26 mouse cellular contexts compared by ENCODE assay signal in the genomic region with DNA sequence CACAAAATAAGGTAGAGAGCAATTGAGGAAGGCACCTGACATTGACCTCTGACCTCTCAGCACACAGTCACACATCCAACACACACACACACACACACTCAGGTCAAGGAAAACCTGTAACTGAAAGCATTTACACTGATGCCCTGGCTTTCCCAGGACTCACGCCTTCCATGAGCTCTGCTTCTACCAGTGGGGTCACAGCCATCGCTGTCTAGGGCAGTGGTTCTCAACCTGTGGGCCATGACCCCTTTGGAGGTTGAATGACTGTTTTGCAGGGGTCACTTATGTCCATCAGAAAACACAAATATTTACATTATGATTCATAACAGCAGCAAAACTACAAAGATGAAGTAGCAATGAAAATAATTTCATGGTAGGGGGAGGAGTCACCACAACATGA.
"Had no signal": no experiment of that assay in that cellular context is flagged by ENCODE, and none has a peak within 500 bp of the region (broad histone marks: within the 10 kb centered on the region; RNA-seq: fewer than 3 reads in every experiment).

No protein-coding gene starts in this region.

- H3K4me2 ChIP-seq: heart, embryonic 11.5 days; heart, embryonic 15.5 days; hindbrain, embryonic 14.5 days; intestine, embryonic 15.5 days; limb, embryonic 12.5 days; liver, embryonic 11.5 days; liver, embryonic 13.5 days had no signal

- H3K27me3 ChIP-seq: heart, embryonic 15.5 days; intestine, embryonic 15.5 days; limb, embryonic 12.5 days; liver, embryonic 13.5 days had no signal

- H3K9me3 ChIP-seq: heart, embryonic 15.5 days; hindbrain, embryonic 10.5 days; intestine, embryonic 15.5 days; limb, embryonic 10.5 days; limb, embryonic 12.5 days; liver, embryonic 13.5 days had no signal

- H3K9ac ChIP-seq: heart, embryonic 15.5 days; hindbrain, embryonic 14.5 days; intestine, embryonic 15.5 days; limb, embryonic 12.5 days; liver, embryonic 13.5 days had no signal

- H3K4me1 ChIP-seq: hindbrain, embryonic 10.5 days; intestine, embryonic 15.5 days; limb, embryonic 10.5 days; limb, embryonic 12.5 days; liver, embryonic 13.5 days had no signal

- H3K4me3 ChIP-seq: gastrocnemius, adult 2 months; heart, embryonic 15.5 days; hindbrain, embryonic 10.5 days; intestine, embryonic 15.5 days; layer of hippocampus, adult 2 months; left cerebral cortex, adult 2 months; limb, embryonic 10.5 days; limb, embryonic 12.5 days; liver, embryonic 13.5 days had no signal

- DNase-seq: gastrocnemius, adult 2 months; gastrocnemius, postnatal 10 days; gastrocnemius, postnatal 25 days; heart, adult 18-20 months; heart, postnatal 10 days; heart, postnatal 4 days; kidney, adult 18-20 months; kidney, adult 8-10 months; kidney, postnatal 10 days; kidney, postnatal 25 days; kidney, postnatal 4 days; liver; liver, embryonic 13.5 days had no signal

- H3K36me3 ChIP-seq: heart, embryonic 15.5 days; hindbrain, embryonic 10.5 days; intestine, embryonic 15.5 days; limb, embryonic 10.5 days; limb, embryonic 12.5 days; liver, embryonic 13.5 days had no signal

- H3K27ac ChIP-seq: gastrocnemius, adult 2 months; hindbrain, embryonic 10.5 days; hindbrain, embryonic 14.5 days; intestine, embryonic 15.5 days; layer of hippocampus, adult 2 months; left cerebral cortex, adult 2 months; limb, embryonic 10.5 days; limb, embryonic 12.5 days; liver, embryonic 13.5 days had no signal

- ATAC-seq: hindbrain, embryonic 16.5 days; inflammation-experienced regulatory T-cells, adult 6 months; intestine, embryonic 15.5 days; intestine, postnatal 0 days had no signal
